Mouse (Mus musculus) testis, adult 2 months (tissue): Measurements from ENCODE around the gene Slc19a1.

Experiments used
- CTCF ChIP-seq: fragments of 200-500 bp; IDR thresholded peaks from 2 replicates; pipeline ENCODE4 v1.5.1; 2012; ENCODE audit warnings: low read depth, mild to moderate bottlenecking, inconsistent platforms, low read length, moderate library complexity; ENCODE audit not compliant: control insufficient read depth, insufficient read depth, insufficient replicate concordance
- POLR2A ChIP-seq: fragments of 200-500 bp; IDR thresholded peaks from 2 replicates; pipeline ENCODE4 v1.6.1; 2012; ENCODE audit warnings: low read depth, mild to moderate bottlenecking, inconsistent platforms, low read length, moderate library complexity; ENCODE audit not compliant: control insufficient read depth

DNA sequence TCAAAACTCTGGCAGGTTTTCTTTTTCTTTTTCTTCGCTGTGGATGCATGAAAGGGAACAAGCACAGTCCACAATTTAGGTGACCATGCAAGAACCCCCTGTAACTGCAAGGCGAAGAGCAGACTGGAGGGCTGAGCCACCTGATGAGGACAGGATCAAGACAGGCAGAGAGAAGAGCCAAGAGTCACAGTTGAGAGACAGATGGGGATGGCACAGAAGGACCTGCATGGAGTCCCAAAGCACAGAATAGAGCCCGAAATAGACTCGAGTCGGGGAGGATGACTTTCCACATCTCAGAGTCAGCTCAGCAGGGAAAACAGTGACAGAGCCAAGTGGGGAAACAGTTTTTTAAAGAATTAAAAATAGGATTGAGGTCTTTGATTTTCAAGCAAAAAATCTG lies 50.9 kb downstream of the Slc19a1 start:
- TF ChIP-seq CTCF (no peak), POLR2A (no peak)
